Mouse (Mus musculus): ENCODE results near the gene Sgms2.

- TF ChIP-seq GATA1 (IDR thresholded peaks at IDR 0.05; ENCODE audit: borderline replicate concordance, low read length) (no peak), FLI1 (IDR thresholded peaks at IDR 0.05; ENCODE audit: low read length) (no peak)
Measured at GRCm38 (mm10) chr3:131504595-131505223, 13.5 kb upstream of the Sgms2 start.
